Mouse (Mus musculus) layer of hippocampus, adult 2 months (tissue): ENCODE measurements around the gene Fhad1. TPM values are rescaled to one million over a fixed set of nuclear protein-coding genes. Genes with fewer than 3 reads are reported as not detected.
"Not testable (repeated sequence)": the region's sequence is repeated elsewhere in the genome, so short reads cannot be mapped to it uniquely, and the experiment has no call there.

ENCODE experiments used
- DNase-seq, 2 experiments: peaks; one replicate each; pipeline ENCODE4 v3.0.0; 2022; ENCODE audit warnings: low spot score in 2 of 2
- H3K27ac ChIP-seq: fragments of 200-600 bp; 2 replicates; pipeline ENCODE4 v1.8.1; 2022
- H3K4me3 ChIP-seq: fragments of 200-600 bp; 2 replicates; pipeline ENCODE4 v1.8.1; 2022; ENCODE audit warnings: mild to moderate bottlenecking
- CTCF ChIP-seq: fragments of 200-600 bp; conservative IDR thresholded peaks from 2 replicates; pipeline ENCODE4 v1.8.1; 2022; ENCODE audit warnings: antibody characterized with exemption, mild to moderate bottlenecking, moderate library complexity
- total RNA-seq, 2 experiments: library from RNA; stranded (reverse); gene quantifications; 2 replicates each; pipeline ENCODE4 v1.2.3; 2021

Fhad1 gene
- total RNA-seq, 2 experiments from 2014 or later: 8.8 to 13.0 TPM

- Histone ChIP-seq H3K27ac (no peak overlapping the region), H3K4me3 (no peak overlapping the region)
- no peak for DNase-seq
- no peak for TF ChIP-seq CTCF
Measured at GRCm38 (mm10) chr4:142023166-142023565, 8.3 kb upstream of the Fhad1 start.

GRCm38 (mm10) chr4:142017686-142018085 lies 2.8 kb upstream of the Fhad1 start:
- no peak overlapping the region for H3K4me3 ChIP-seq
- TF ChIP-seq CTCF: no peak
- DNase-seq: no peak
- H3K27ac ChIP-seq: no peak overlapping the region

GRCm38 (mm10) chr4:142011236-142011635 lies 3.6 kb downstream of the Fhad1 start:
- Histone ChIP-seq H3K4me3 (no peak overlapping the region), H3K27ac (no peak overlapping the region)
- TF ChIP-seq CTCF: no peak
- no peak for DNase-seq

GRCm38 (mm10) chr4:142010441-142010840 lies 4.4 kb downstream of the Fhad1 start:
- Histone ChIP-seq H3K4me3 (no peak overlapping the region), H3K27ac (no peak overlapping the region)
- no peak for TF ChIP-seq CTCF
- no peak for DNase-seq

GRCm38 (mm10) chr4:142008206-142008605 lies 6.7 kb downstream of the Fhad1 start:
- Histone ChIP-seq H3K4me3 (no peak overlapping the region), H3K27ac (no peak overlapping the region)
- no peak for TF ChIP-seq CTCF
- DNase-seq: no peak

GRCm38 (mm10) chr4:142000581-142000980 lies 14.3 kb downstream of the Fhad1 start:
- no peak overlapping the region for H3K4me3 ChIP-seq
- no peak for TF ChIP-seq CTCF
- DNase-seq: no peak
- H3K27ac ChIP-seq: no peak overlapping the region

- no peak for DNase-seq
- Histone ChIP-seq H3K4me3 (no peak overlapping the region), H3K27ac (no peak overlapping the region)
- no peak for TF ChIP-seq CTCF
Measured at GRCm38 (mm10) chr4:141999494-142000074, 15.3 kb downstream of the Fhad1 start.

GRCm38 (mm10) chr4:141998282-141998821 lies 16.5 kb downstream of the Fhad1 start:
- Histone ChIP-seq H3K4me3 (peak overlapping the region; percentile 37), H3K27ac (no peak overlapping the region)
- DNase-seq: no peak
- no peak for TF ChIP-seq CTCF

GRCm38 (mm10) chr4:141996880-141997279 lies 18.0 kb downstream of the Fhad1 start:
- no peak overlapping the region for H3K4me3 ChIP-seq
- no peak overlapping the region for H3K27ac ChIP-seq
- DNase-seq: no peak
- TF ChIP-seq CTCF: no peak

- no peak for DNase-seq
- no peak overlapping the region for H3K4me3 ChIP-seq
- no peak for TF ChIP-seq CTCF
- H3K27ac ChIP-seq: no peak overlapping the region
Measured at GRCm38 (mm10) chr4:141996086-141996485, 18.8 kb downstream of the Fhad1 start.

GRCm38 (mm10) chr4:141994062-141994471 lies 20.8 kb downstream of the Fhad1 start:
- H3K4me3 ChIP-seq, H3K27ac ChIP-seq, DNase-seq: not testable (repeated sequence)

GRCm38 (mm10) chr4:141993347-141994061 lies 21.4 kb downstream of the Fhad1 start:
- H3K4me3 ChIP-seq: no peak overlapping the region
- no peak overlapping the region for H3K27ac ChIP-seq
- no peak for TF ChIP-seq CTCF
- DNase-seq: no peak

GRCm38 (mm10) chr4:141992530-141993204 lies 22.2 kb downstream of the Fhad1 start:
- no peak overlapping the region for H3K27ac ChIP-seq
- no peak overlapping the region for H3K4me3 ChIP-seq
- TF ChIP-seq CTCF: no peak
- DNase-seq: no peak
